Mouse (Mus musculus): ENCODE results near the gene Zc3h12b. TPM values are rescaled to one million over a fixed set of nuclear protein-coding genes. Genes with fewer than 3 reads are reported as not detected.

Zc3h12b gene
- polyA plus RNA-seq, 1 experiment: 0.51 TPM

DNA sequence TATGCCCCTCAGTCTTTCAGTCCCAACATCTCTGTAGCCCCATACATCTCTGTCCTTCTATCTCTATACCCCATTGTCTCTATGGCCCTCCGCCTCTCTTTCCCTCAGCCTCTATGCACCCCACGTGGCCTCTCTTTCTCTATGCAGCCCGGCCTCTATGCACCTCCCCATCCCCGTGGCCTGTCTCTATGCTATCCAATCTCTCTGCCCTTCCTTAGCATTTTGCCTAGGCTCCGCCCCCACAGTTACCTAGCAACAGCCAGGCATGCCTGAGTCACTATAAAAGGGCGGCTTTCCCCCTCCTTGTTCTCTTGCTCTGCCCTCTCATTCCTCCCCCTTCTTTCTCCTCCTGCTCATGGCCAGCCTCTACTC lies 257.1 kb downstream of the Zc3h12b start:
- TF ChIP-seq CTCF (IDR thresholded peaks at IDR 0.05; ENCODE audit: low read depth, low read length): no peak
- no peak for TF ChIP-seq POLR2A (IDR thresholded peaks at IDR 0.05; ENCODE audit: insufficient read depth, low read length)
- no peak for TF ChIP-seq EP300 (IDR thresholded peaks at IDR 0.05; ENCODE audit: insufficient read depth, low read depth, low read length)
- Histone ChIP-seq H3K27me3 (ENCODE audit: control insufficient read depth, insufficient read depth, low read length, poor library complexity, severe bottlenecking) (no peaks in the 10 kb centered on the region), H3K9me3 (replicated peaks; ENCODE audit: control insufficient read depth, insufficient read depth, low read length, poor library complexity, severe bottlenecking) (no peaks in the 10 kb centered on the region), H3K4me3 (ENCODE audit: low read depth, low read length) (peak overlapping the region; percentile 88), H3K27ac (ENCODE audit: insufficient read depth, low read length) (0 out of 2 replicates have a peak overlapping the region, but pooled peaks have one; percentile 26), H3K9ac (ENCODE audit: low read depth, poor library complexity, severe bottlenecking) (peak overlapping the region; percentile 89), H3K36me3 (ENCODE audit: control insufficient read depth, insufficient read depth, low read length, poor library complexity, severe bottlenecking) (no peaks in the 10 kb centered on the region), H3K4me1 (ENCODE audit: control insufficient read depth, insufficient read depth, low read length) (no peaks in the 10 kb centered on the region)

DNA sequence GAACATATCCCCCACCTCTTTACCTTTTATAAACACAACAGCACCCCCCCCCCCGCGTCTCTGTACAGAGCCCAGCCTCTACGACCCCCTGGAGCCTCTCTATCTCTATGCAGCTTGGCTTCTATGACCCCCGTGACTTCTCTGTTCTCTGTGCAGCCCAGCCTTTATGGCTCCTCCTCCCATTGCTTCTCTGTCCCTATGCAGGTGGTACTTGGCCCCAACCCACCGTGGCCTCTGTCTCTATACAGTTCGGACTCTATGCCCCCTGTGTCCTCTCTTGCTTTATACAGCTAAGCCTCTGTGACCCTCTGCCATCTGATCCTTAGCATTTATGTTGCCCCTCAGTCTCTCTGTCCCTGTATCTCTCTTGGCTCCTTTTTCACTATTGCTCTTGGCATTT lies 257.6 kb downstream of the Zc3h12b start:
- Histone ChIP-seq H3K9ac (ENCODE audit: low read depth, poor library complexity, severe bottlenecking) (peak overlapping the region; percentile 89; the same call in 1 of the 2 replicates), H3K4me3 (ENCODE audit: low read depth, low read length) (peak overlapping the region; percentile 28), H3K36me3 (ENCODE audit: control insufficient read depth, insufficient read depth, low read length, poor library complexity, severe bottlenecking) (no peaks in the 10 kb centered on the region), H3K9me3 (replicated peaks; ENCODE audit: control insufficient read depth, insufficient read depth, low read length, poor library complexity, severe bottlenecking) (no peaks in the 10 kb centered on the region), H3K4me1 (ENCODE audit: control insufficient read depth, insufficient read depth, low read length) (no peaks in the 10 kb centered on the region), H3K27ac (ENCODE audit: insufficient read depth, low read length) (no peak overlapping the region), H3K27me3 (ENCODE audit: control insufficient read depth, insufficient read depth, low read length, poor library complexity, severe bottlenecking) (no peaks in the 10 kb centered on the region)
- TF ChIP-seq POLR2A (IDR thresholded peaks at IDR 0.05; ENCODE audit: insufficient read depth, low read length) (no peak), EP300 (IDR thresholded peaks at IDR 0.05; ENCODE audit: insufficient read depth, low read depth, low read length) (no peak), CTCF (IDR thresholded peaks at IDR 0.05; ENCODE audit: low read depth, low read length) (no peak)

DNA sequence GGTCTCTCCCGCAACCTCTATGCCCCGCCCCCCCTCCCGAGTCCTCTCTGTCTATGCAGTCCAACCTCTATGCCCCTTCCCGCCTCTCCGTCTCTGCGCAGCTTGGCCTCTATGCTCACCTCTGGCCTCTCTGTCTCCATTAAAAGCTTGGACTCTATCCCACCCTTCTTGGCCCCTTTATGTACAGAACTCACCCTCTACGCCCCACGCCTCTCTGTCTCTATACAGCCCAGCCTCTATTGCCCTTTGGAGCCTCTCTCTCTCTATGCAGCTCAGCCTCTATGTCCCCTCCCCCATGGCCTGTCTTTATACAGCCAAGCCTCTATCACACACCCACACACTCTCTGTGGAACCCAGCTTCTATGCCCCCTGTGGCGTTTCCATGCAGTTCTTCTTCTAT lies 258.5 kb downstream of the Zc3h12b start:
- Histone ChIP-seq H3K4me1 (ENCODE audit: control insufficient read depth, insufficient read depth, low read length) (no peaks in the 10 kb centered on the region), H3K36me3 (ENCODE audit: control insufficient read depth, insufficient read depth, low read length, poor library complexity, severe bottlenecking) (no peaks in the 10 kb centered on the region), H3K27ac (ENCODE audit: insufficient read depth, low read length) (no peak overlapping the region), H3K9ac (ENCODE audit: low read depth, poor library complexity, severe bottlenecking) (no peak overlapping the region), H3K4me3 (ENCODE audit: low read depth, low read length) (no peak overlapping the region), H3K27me3 (ENCODE audit: control insufficient read depth, insufficient read depth, low read length, poor library complexity, severe bottlenecking) (no peaks in the 10 kb centered on the region), H3K9me3 (replicated peaks; ENCODE audit: control insufficient read depth, insufficient read depth, low read length, poor library complexity, severe bottlenecking) (no peaks in the 10 kb centered on the region)
- no peak for TF ChIP-seq EP300 (IDR thresholded peaks at IDR 0.05; ENCODE audit: insufficient read depth, low read depth, low read length)
- no peak for TF ChIP-seq CTCF (IDR thresholded peaks at IDR 0.05; ENCODE audit: low read depth, low read length)
- TF ChIP-seq POLR2A (IDR thresholded peaks at IDR 0.05; ENCODE audit: insufficient read depth, low read length): no peak

Other genes with a start within 250 kb of the Zc3h12b start
- not detected in 2 replicates for gene Asb12, start 153.7 kb upstream of the Zc3h12b start, polyA plus RNA-seq (2011; ENCODE audit: insufficient read depth, insufficient read length, low read depth, missing spikeins)
- not detected in 2 replicates for gene Pfn5, start 153.6 kb upstream of the Zc3h12b start, polyA plus RNA-seq (2011; ENCODE audit: insufficient read depth, insufficient read length, low read depth, missing spikeins)
- 11.2 TPM in 2 replicates for gene Zc4h2, start 53.2 kb upstream of the Zc3h12b start, polyA plus RNA-seq (2011; ENCODE audit: insufficient read depth, insufficient read length, low read depth, missing spikeins)
- gene Las1l, start 245.3 kb downstream of the Zc3h12b start, polyA plus RNA-seq (2011; ENCODE audit: insufficient read depth, insufficient read length, low read depth, missing spikeins): 103 TPM in 2 replicates

All from ES-Bruce4 (cell line).